Mouse (Mus musculus): ENCODE results near the gene Msantd2. TPM values are rescaled to one million over a fixed set of nuclear protein-coding genes. Genes with fewer than 3 reads are reported as not detected.
A peak's percentile ranks its signal among the peaks of the same experiment; 100 is the strongest.

Msantd2 gene
- polyA plus RNA-seq, 1 experiment from 2014 or later, result 30.7 TPM

DNA sequence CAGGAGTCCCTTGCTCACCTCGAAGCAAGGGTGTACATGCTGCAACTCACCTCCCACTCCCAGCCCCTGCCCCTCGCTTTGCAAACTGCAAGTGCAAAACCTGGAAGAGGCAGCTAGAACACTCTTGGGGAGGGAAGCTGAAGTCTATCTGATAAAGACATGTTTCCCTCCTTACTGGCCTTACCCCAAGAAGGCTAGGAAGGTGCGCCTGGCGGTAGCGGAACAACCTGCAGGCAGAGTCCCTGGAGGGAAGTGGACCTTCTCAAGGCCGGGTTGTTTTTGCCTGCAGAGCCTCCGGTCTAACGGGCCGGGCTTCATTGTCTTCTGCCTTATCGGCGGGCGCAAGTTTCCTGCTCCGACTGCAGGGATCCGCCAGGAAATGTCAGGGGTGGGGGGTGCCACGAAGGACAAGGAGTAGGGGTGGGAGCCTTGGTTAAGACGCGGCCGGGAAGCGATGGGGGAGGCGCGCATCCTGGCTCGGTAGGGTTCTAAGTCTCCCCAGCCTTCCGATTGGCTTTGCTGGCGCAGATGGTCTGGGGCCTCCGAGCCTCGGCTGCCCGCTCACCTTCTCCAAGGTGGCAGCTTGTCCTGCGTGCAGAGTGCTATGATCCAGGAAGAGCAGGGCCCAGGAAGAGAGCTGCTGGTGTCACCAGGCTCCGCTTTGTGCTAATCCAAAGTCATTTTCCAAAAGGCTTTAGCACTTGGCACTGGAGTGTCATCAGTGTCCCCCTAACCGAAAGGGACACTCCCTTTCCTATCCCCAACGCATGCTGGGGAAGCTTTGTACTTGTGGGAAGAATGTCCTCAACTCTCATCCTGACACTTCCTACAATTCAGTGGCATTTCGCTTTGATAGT lies 41.1 kb downstream of the Msantd2 start:
- 2% methylated on average over 32 of the region's 32 CpGs for WGBS
- H3K4me1 ChIP-seq, result peaks cover 39% of the 10 kb centered on the region
- peak overlapping the region; percentile 27 for H3K9ac ChIP-seq (replicated peaks)
- H3K36me3 ChIP-seq, result peaks cover 4% of the 10 kb centered on the region; the same call in 1 of the 2 replicates
- no peak overlapping the region; the same call in 1 of the 2 replicates for H3K27ac ChIP-seq (replicated peaks)
- H3K4me3 ChIP-seq (replicated peaks), result peak overlapping the region; percentile 36
- no peaks in the 10 kb centered on the region for H3K9me3 ChIP-seq (replicated peaks)
- H3K27me3 ChIP-seq (replicated peaks), result peaks cover 59% of the 10 kb centered on the region
- peak; percentile 71 for ATAC-seq (ENCODE audit: low FRiP score)
- peak overlapping the region; percentile 72 for H3K4me2 ChIP-seq

GRCm38 (mm10) chr9:37530888-37531705 lies 42.0 kb downstream of the Msantd2 start:
- no peak overlapping the region; the same call in 1 of the 2 replicates for H3K27ac ChIP-seq (replicated peaks)

DNA sequence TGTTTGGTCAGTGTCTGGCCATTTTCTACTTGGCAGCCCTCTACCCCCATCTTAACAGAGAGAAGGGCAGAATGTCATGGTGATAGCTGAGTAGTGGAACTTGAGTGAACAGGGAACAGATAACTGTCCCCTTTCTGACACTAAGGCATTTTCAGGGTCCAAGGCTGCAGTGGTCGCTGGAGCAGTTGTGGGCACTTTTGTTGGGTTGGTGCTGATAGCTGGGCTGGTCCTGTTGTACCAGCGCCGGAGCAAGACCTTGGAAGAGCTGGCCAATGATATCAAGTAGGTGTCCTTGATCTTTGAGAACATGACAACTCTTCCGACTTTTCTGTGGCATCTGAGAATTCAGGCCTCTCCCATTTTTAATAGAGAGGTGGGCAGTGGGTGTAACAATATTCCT lies 47.7 kb downstream of the Msantd2 start:
- Histone ChIP-seq H3K4me1 (no peaks in the 10 kb centered on the region), H3K27me3 (replicated peaks) (0 out of 2 replicates have a peak, but pooled peaks cover 7% of the 10 kb centered on the region), H3K9ac (replicated peaks) (no peak overlapping the region), H3K4me3 (replicated peaks) (no peak overlapping the region), H3K4me2 (no peak overlapping the region), H3K9me3 (replicated peaks) (no peaks in the 10 kb centered on the region), H3K27ac (replicated peaks) (no peak overlapping the region), H3K36me3 (no peaks in the 10 kb centered on the region)
- no peak for ATAC-seq (ENCODE audit: low FRiP score)
- 86% methylated on average over 4 of the region's 4 CpGs for WGBS

More at GRCm38 (mm10) chr9:37530888-37531705, 42.0 kb downstream of the Msantd2 start:
- Histone ChIP-seq H3K36me3 (no peaks in the 10 kb centered on the region), H3K4me2 (peak overlapping the region; percentile 72), H3K9me3 (replicated peaks) (no peaks in the 10 kb centered on the region), H3K4me1 (peaks cover 39% of the 10 kb centered on the region), H3K4me3 (replicated peaks) (peak overlapping the region; percentile 36), H3K9ac (replicated peaks) (peak overlapping the region; percentile 27), H3K27me3 (replicated peaks) (peaks cover 52% of the 10 kb centered on the region)
- 3% methylated on average over 31 of the region's 31 CpGs for whole genome bisulfite sequencing
- peak; percentile 70; the same call in 1 of the 2 replicates for ATAC-seq (ENCODE audit: low FRiP score)

GRCm38 (mm10) chr9:37537658-37538250 lies 48.6 kb downstream of the Msantd2 start:
- H3K4me2 ChIP-seq, result no peak overlapping the region
- 84% methylated on average over 5 of the region's 5 CpGs for WGBS
- H3K4me1 ChIP-seq, result no peaks in the 10 kb centered on the region
- H3K9ac ChIP-seq (replicated peaks), result no peak overlapping the region
- peaks cover 10% of the 10 kb centered on the region for H3K27me3 ChIP-seq (replicated peaks)
- no peak for ATAC-seq (ENCODE audit: low FRiP score)
- H3K36me3 ChIP-seq, result no peaks in the 10 kb centered on the region
- no peak overlapping the region for H3K27ac ChIP-seq (replicated peaks)
- H3K9me3 ChIP-seq (replicated peaks), result no peaks in the 10 kb centered on the region
- H3K4me3 ChIP-seq (replicated peaks), result no peak overlapping the region

- Histone ChIP-seq H3K4me3 (replicated peaks) (no peak within 1 kb of the TSS), H3K36me3 (no peaks in the 10 kb centered on the region), H3K9me3 (replicated peaks) (no peaks in the 10 kb centered on the region), H3K4me1 (peaks cover 4% of the 10 kb centered on the region), H3K27ac (replicated peaks) (no peak within 1 kb of the TSS), H3K4me2 (no peak within 1 kb of the TSS), H3K27me3 (replicated peaks) (peaks cover 20% of the 10 kb centered on the region), H3K9ac (replicated peaks) (no peak within 1 kb of the TSS)
- no peak for ATAC-seq (ENCODE audit: low FRiP score)
- WGBS, result 53% methylated on average over 23 of the region's 23 CpGs
Measured at GRCm38 (mm10) chr9:37539170-37540025, 50.3 kb downstream of the Msantd2 start, which contains the start of gene Vsig2. Gene Vsig2, plus strand, starts transcription at chr9:37539255.

GRCm38 (mm10) chr9:37540226-37540625 lies 51.1 kb downstream of the Msantd2 start:
- 84% methylated on average over 4 of the region's 4 CpGs for WGBS
- ATAC-seq (ENCODE audit: low FRiP score), result no peak
- peaks cover 23% of the 10 kb centered on the region for H3K27me3 ChIP-seq (replicated peaks)

DNA sequence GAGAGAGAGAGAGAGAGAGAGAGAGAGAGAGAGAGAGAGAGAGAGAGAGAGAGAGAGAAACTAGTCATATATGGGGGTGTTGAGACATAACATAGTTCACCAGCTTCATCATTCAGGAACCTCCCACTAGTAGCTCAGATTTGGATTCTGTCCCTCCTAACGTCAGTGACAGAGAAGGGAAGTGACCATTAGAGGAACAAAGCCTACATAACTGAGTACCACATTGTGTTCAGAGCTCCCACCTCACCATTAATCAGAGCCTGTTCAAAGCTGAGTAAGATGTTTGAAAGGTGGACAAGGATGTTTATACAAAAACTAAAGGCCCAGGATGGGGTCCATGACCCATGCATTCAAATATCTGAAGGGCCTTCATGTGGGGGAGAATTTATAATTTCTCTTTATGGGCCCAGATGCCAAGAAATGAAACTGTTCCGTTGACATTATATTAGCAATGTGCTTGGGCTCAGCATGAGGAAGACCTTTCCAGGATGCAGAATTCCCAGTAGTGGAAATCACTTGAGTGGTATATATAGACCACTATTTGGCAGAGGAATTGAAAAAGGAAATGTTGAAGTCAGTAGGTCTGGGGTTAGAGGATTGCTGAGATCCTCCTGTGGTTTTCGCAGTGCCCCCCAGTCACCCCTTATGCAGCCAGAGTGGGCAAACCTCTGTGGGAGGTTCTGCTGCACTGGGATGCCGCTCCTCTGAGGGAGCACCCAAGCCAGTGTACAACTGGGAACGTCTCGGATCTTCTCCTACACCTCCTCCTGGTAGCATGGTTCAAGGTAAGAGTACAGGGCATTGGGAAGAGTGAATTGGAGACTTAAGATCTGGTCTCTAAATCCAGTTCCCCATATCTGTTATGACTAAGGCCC lies 51.8 kb downstream of the Msantd2 start:
- H3K27me3 ChIP-seq (replicated peaks), result peaks cover 30% of the 10 kb centered on the region
- no peaks in the 10 kb centered on the region for H3K36me3 ChIP-seq
- no peaks in the 10 kb centered on the region for H3K9me3 ChIP-seq (replicated peaks)
- no peak overlapping the region for H3K27ac ChIP-seq (replicated peaks)
- no peak overlapping the region for H3K9ac ChIP-seq (replicated peaks)
- no peak overlapping the region for H3K4me3 ChIP-seq (replicated peaks)
- peaks cover 18% of the 10 kb centered on the region for H3K4me1 ChIP-seq
- no peak overlapping the region for H3K4me2 ChIP-seq
- no peak for ATAC-seq (ENCODE audit: low FRiP score)
- 86% methylated on average over 6 of the region's 6 CpGs for WGBS

More at GRCm38 (mm10) chr9:37540226-37540625, 51.1 kb downstream of the Msantd2 start:
- Histone ChIP-seq H3K4me3 (replicated peaks) (no peak overlapping the region), H3K4me1 (peaks cover 13% of the 10 kb centered on the region), H3K9me3 (replicated peaks) (no peaks in the 10 kb centered on the region), H3K27ac (replicated peaks) (no peak overlapping the region), H3K4me2 (no peak overlapping the region), H3K9ac (replicated peaks) (no peak overlapping the region), H3K36me3 (no peaks in the 10 kb centered on the region)

DNA sequence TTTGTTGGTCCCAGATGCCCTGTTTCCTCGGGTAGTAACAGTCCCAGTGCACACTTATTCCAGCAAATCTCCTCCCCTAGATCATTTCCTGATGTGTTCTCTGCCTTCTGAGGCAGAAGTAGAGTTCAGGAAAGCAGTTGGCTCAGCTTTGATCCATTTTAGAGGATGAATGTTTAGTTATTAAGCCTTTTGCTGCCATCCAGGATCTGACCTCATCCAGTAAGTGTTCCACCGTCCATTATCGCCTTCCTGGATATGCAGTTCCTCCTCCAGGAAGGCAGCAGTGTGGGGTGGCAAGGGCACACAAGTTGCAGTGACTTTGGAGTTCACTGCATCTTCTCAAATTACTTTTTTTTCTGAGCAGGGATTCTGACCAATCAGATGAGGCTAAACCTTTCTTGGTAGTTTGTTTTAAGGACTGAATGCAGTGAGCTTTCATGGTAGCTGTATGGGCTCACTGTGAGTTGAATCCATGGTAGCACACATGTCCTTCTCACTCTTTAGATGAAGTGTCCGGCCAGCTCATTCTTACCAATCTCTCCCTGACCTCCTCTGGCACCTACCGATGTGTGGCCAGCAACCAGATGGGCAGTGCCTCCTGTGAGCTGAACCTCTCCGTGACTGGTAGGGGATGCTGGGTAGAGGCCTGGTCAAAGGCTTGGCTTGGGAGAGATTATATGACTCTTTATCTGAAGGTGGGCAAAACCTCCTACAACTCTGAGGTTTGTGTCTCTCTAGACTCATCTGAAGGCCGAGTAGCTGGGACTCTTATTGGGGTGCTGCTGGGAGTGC lies 52.9 kb downstream of the Msantd2 start:
- H3K27ac ChIP-seq (replicated peaks), result no peak overlapping the region
- WGBS, result 79% methylated on average over 7 of the region's 7 CpGs
- H3K4me1 ChIP-seq, result peaks cover 21% of the 10 kb centered on the region
- H3K4me2 ChIP-seq, result no peak overlapping the region
- ATAC-seq (ENCODE audit: low FRiP score), result no peak
- H3K36me3 ChIP-seq, result no peaks in the 10 kb centered on the region
- peaks cover 40% of the 10 kb centered on the region for H3K27me3 ChIP-seq (replicated peaks)
- H3K4me3 ChIP-seq (replicated peaks), result no peak overlapping the region
- H3K9me3 ChIP-seq (replicated peaks), result no peaks in the 10 kb centered on the region
- no peak overlapping the region for H3K9ac ChIP-seq (replicated peaks)

DNA sequence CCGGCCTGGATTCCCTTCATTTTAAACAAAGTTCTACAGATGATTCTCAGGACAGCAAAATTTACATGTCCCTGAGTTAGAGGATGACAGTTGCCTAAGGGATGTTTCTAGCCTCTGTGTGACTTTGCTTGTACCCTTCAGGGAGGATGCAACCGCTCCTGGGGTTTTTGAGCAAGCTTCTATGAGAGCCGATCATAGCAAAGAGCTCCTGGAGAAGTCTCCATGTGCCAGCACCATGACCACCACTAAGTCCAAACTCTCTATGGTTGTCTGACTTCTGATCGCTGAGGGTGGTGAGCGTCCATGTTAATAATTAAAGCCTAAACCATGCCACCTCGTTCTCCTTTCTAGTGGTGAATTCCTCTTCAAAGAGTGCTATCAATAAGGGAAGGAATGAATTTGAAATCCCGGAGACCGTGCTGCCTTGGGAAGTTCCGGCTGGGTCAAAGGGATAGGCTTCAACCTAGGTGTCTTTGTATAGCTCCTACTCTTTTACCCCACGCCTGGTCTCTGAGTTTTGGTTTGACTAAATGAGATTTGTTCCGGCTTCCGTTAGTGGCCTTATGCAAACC lies 54.8 kb downstream of the Msantd2 start:
- Histone ChIP-seq H3K27me3 (replicated peaks) (peaks cover 52% of the 10 kb centered on the region), H3K27ac (replicated peaks) (no peak overlapping the region), H3K9ac (replicated peaks) (peak overlapping the region; percentile 26; the same call in 1 of the 2 replicates), H3K4me1 (peaks cover 21% of the 10 kb centered on the region), H3K4me2 (peak overlapping the region; percentile 65), H3K36me3 (no peaks in the 10 kb centered on the region), H3K4me3 (replicated peaks) (peak overlapping the region; percentile 33), H3K9me3 (replicated peaks) (no peaks in the 10 kb centered on the region)
- WGBS, result 25% methylated on average over 12 of the region's 12 CpGs
- no peak for ATAC-seq (ENCODE audit: low FRiP score)

All from neural tube, embryonic 15.5 days (tissue).